Mouse (Mus musculus) mature B cell (primary cell): ENCODE measurements around the gene Foxd1.

Experiments used
- in situ Hi-C: fragments of 300-500 bp; cut with MboI; formaldehyde crosslinking; loops from 2 replicates; pipeline ENCODE4 v1.14.3; 2019

Gene Foxd1

GRCm38 (mm10) chr13:98389092-98389491 is 35.0 kb downstream of the Foxd1 start:
- in situ Hi-C loops: no loop called here

- in situ Hi-C loops: no loop called here
Observed at GRCm38 (mm10) chr13:98390363-98390762, 36.3 kb downstream of the Foxd1 start.

GRCm38 (mm10) chr13:98390771-98391634 is 37.0 kb downstream of the Foxd1 start:
- in situ Hi-C loops: no loop called here

- in situ Hi-C loops: no loop called here
Observed at GRCm38 (mm10) chr13:98391635-98391990, 37.6 kb downstream of the Foxd1 start.

- in situ Hi-C loops: no loop called here
Observed at GRCm38 (mm10) chr13:98392031-98392430, 38.0 kb downstream of the Foxd1 start.

- in situ Hi-C loops: no loop called here
Observed at GRCm38 (mm10) chr13:98393356-98394070, 39.5 kb downstream of the Foxd1 start.
